Mouse (Mus musculus) G1E (cell line): ENCODE measurements around the gene Pik3cd. TPM values are rescaled to one million over a fixed set of nuclear protein-coding genes. Genes with fewer than 3 reads are reported as not detected.

Experiments used
- ATAC-seq: 2 replicates; pipeline ENCODE4 v1.8.0; 2016; ENCODE audit warnings: mild to moderate bottlenecking; ENCODE audit not compliant: insufficient number of reproducible peaks, poor library complexity, low FRiP score, severe bottlenecking; ENCODE audit errors: extremely low read depth
- DNase-seq: peaks from one replicate; pipeline ENCODE4 v3.0.0; 2012; ENCODE audit warnings: low spot score
- H3K27me3 ChIP-seq: 2 replicates; pipeline ENCODE4 v1.6.1; 2012; ENCODE audit warnings: mild to moderate bottlenecking, low read length, inconsistent platforms; ENCODE audit not compliant: insufficient read depth
- H3K36me3 ChIP-seq: replicated peaks from 2 replicates; pipeline ENCODE3; 2012; ENCODE audit warnings: mild to moderate bottlenecking, inconsistent platforms
- H3K4me1 ChIP-seq: 2 replicates; pipeline ENCODE4 v1.6.1; 2012; ENCODE audit warnings: low read depth, low read length, inconsistent platforms, mixed read lengths; ENCODE audit not compliant: insufficient read depth
- H3K4me3 ChIP-seq: 2 replicates; pipeline ENCODE4 v1.5.1; 2012; ENCODE audit warnings: low read depth, mild to moderate bottlenecking, inconsistent platforms, low read length, moderate library complexity, mixed read lengths
- H3K9me3 ChIP-seq: replicated peaks from 2 replicates; pipeline ENCODE4 v1.6.1; 2012; ENCODE audit warnings: inconsistent platforms
- CTCF ChIP-seq: IDR thresholded peaks from 2 replicates; pipeline ENCODE4 v1.5.1; 2012; ENCODE audit warnings: low read depth, low read length, inconsistent platforms, mixed read lengths
- GATA1 ChIP-seq: IDR thresholded peaks from 2 replicates; pipeline ENCODE4 v1.6.1; 2012; ENCODE audit warnings: borderline replicate concordance, low read length, inconsistent platforms, mixed read lengths
- GATA2 ChIP-seq: IDR thresholded peaks from 2 replicates; pipeline ENCODE4 v1.6.1; 2012; ENCODE audit warnings: low read depth, low read length, inconsistent platforms, borderline replicate concordance
- POLR2AphosphoS5 ChIP-seq: IDR thresholded peaks from 2 replicates; pipeline ENCODE4 v1.6.1; 2012; ENCODE audit warnings: low read depth, low read length, inconsistent platforms; ENCODE audit not compliant: insufficient replicate concordance
- TAL1 ChIP-seq: conservative IDR thresholded peaks from 2 replicates; pipeline ENCODE4 v1.6.1; 2012; ENCODE audit warnings: low read depth, low read length, inconsistent platforms, mixed read lengths
- polyA plus RNA-seq: library from polyadenylated mRNA; stranded (reverse); fragments of >175 nt; gene quantifications from 2 replicates; pipeline ENCODE4 v1.2.3, GENCODE M21; 2012
- total RNA-seq, 2 experiments: library from RNA; stranded (forward) in 1 of 2; stranded (reverse) in 1 of 2; fragments of 200-1000 nt in 1 of 2; fragments of >200 nt in 1 of 2; fragmentation: Nextera tagmentation in 1 of 2; gene quantifications; 2 replicates each; pipeline ENCODE4 v1.2.3; 2014 to 2017

Pik3cd gene
- total and polyA plus RNA-seq, 3 experiments, result 17.3 to 40.3 (median 24.0) TPM

DNA sequence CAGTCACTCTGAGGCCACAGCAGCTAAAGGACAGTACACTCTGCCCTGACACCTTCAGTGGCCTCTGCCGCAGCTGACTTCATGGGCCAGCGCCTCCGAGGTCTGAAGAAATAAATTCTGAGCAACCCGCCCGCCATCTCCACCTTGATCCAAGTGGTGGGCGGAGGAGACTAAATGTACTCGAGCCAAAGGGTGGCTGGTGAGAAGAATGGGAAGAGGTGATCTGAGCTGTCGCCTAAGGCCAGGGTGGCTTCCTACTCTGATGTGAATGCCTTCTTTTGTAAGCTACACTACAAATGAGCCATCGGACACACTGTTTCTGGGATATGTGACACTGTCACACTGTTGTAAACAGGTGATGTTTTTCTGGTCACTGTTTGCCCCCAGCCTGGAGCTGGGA, 56.6 kb downstream of the Pik3cd start:
- TF ChIP-seq GATA2, result no peak
- no peak for TF ChIP-seq GATA1
- no peak for TF ChIP-seq CTCF
- TF ChIP-seq POLR2AphosphoS5, result no peak
- no peak for TF ChIP-seq TAL1
- H3K9me3 ChIP-seq, result no peaks in the 10 kb centered on the region
- H3K4me1 ChIP-seq, result peaks cover 15% of the 10 kb centered on the region; the same call in 1 of the 2 replicates
- H3K27me3 ChIP-seq, result no peaks in the 10 kb centered on the region
- no peak overlapping the region for H3K4me3 ChIP-seq
- DNase-seq (no peak), ATAC-seq (no peak)
- peaks cover 90% of the 10 kb centered on the region for H3K36me3 ChIP-seq

GRCm38 (mm10) chr4:149641956-149642355, 60.4 kb downstream of the Pik3cd start:
- DNase-seq (no peak), ATAC-seq (no peak)
- TF ChIP-seq POLR2AphosphoS5 (no peak), GATA1 (no peak), CTCF (no peak), GATA2 (no peak), TAL1 (no peak)
- H3K9me3 ChIP-seq, result no peaks in the 10 kb centered on the region
- peaks cover 4% of the 10 kb centered on the region; the same call in 1 of the 2 replicates for H3K4me1 ChIP-seq
- peaks cover 79% of the 10 kb centered on the region for H3K36me3 ChIP-seq
- no peak overlapping the region for H3K4me3 ChIP-seq
- H3K27me3 ChIP-seq, result no peaks in the 10 kb centered on the region

- Histone ChIP-seq H3K27me3 (no peaks in the 10 kb centered on the region), H3K4me1 (peaks cover 3% of the 10 kb centered on the region; the same call in 1 of the 2 replicates), H3K4me3 (no peak overlapping the region), H3K9me3 (no peaks in the 10 kb centered on the region), H3K36me3 (peaks cover 73% of the 10 kb centered on the region)
- TF ChIP-seq GATA2 (no peak), TAL1 (no peak), POLR2AphosphoS5 (no peak), CTCF (no peak), GATA1 (no peak)
- no peak for DNase-seq
- ATAC-seq, result no peak
These were observed 61.0 kb downstream of the Pik3cd start for GRCm38 (mm10) chr4:149641400-149641799.

GRCm38 (mm10) chr4:149640831-149641230, 61.5 kb downstream of the Pik3cd start:
- H3K4me3 ChIP-seq, result no peak overlapping the region
- peaks cover 68% of the 10 kb centered on the region for H3K36me3 ChIP-seq
- TF ChIP-seq GATA2 (no peak), TAL1 (no peak), GATA1 (no peak), CTCF (no peak), POLR2AphosphoS5 (no peak)
- no peaks in the 10 kb centered on the region for H3K9me3 ChIP-seq
- H3K4me1 ChIP-seq, result peaks cover 3% of the 10 kb centered on the region; the same call in 1 of the 2 replicates
- DNase-seq, result no peak
- no peaks in the 10 kb centered on the region for H3K27me3 ChIP-seq
- no peak for ATAC-seq

GRCm38 (mm10) chr4:149637942-149638341, 64.4 kb downstream of the Pik3cd start:
- Histone ChIP-seq H3K36me3 (peaks cover 46% of the 10 kb centered on the region), H3K27me3 (no peaks in the 10 kb centered on the region), H3K4me3 (no peak overlapping the region), H3K4me1 (peaks cover 13% of the 10 kb centered on the region), H3K9me3 (no peaks in the 10 kb centered on the region)
- no peak for DNase-seq
- TF ChIP-seq POLR2AphosphoS5, result no peak
- TF ChIP-seq GATA1, result no peak
- TF ChIP-seq GATA2, result no peak
- no peak for TF ChIP-seq TAL1
- no peak for TF ChIP-seq CTCF
- no peak for ATAC-seq

DNA sequence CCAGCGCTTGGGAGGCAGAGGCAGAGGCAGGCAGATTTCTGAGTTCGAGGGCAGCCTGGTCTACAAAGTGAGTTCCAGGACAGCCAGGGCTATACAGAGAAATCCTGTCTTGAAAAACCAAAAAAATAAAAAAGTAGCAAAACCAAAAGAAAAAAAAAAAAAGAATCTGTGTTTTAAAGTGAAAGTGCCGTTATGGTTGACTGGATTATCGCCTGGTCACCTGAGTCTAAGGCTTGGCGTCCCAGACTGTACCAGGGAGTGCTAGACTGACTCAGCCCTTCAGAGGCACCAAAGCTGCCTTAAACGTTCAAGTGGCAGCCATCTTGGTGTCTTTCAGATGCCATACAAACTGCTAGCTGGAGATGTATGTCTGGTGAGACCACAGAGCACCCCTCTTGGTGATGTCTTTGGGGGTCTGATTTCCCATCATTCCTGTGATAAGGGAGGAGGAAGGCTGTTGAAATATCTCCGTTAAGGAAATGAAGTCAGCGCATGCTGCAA, 66.4 kb downstream of the Pik3cd start:
- no peak for DNase-seq
- H3K4me1 ChIP-seq, result peaks cover 25% of the 10 kb centered on the region
- H3K27me3 ChIP-seq, result no peaks in the 10 kb centered on the region
- H3K4me3 ChIP-seq, result no peak overlapping the region
- TF ChIP-seq TAL1 (no peak), CTCF (no peak), GATA1 (no peak), GATA2 (no peak), POLR2AphosphoS5 (no peak)
- ATAC-seq, result no peak
- no peaks in the 10 kb centered on the region for H3K9me3 ChIP-seq
- peaks cover 27% of the 10 kb centered on the region for H3K36me3 ChIP-seq
